Mouse (Mus musculus) left cerebral cortex, postnatal 25 days (tissue): ENCODE results near the gene Sgsm1. TPM values are rescaled to one million over a fixed set of nuclear protein-coding genes. Genes with fewer than 3 reads are reported as not detected.

Experiments
- DNase-seq, 2 experiments: peaks; one replicate each; pipeline ENCODE4 v3.0.0; 2022; ENCODE audit warnings: low spot score in 2 of 2, mixed read lengths in 1 of 2
- intact Hi-C: fragments of 180-260 bp; cut with DNase I; formaldehyde crosslinking; loops from one replicate; pipeline ENCODE4 v1.15.1; 2025
- total RNA-seq, 2 experiments: library from RNA; stranded (reverse); gene quantifications; 2 replicates each; pipeline ENCODE4 v1.2.3; 2021

The Sgsm1 gene
- total RNA-seq, 2 experiments from 2014 or later: 139 to 157 TPM

GRCm38 (mm10) chr5:113330202-113330601 is 19.6 kb upstream of the Sgsm1 start:
- intact Hi-C loops: no loop called here
- DNase-seq: no peak

GRCm38 (mm10) chr5:113329463-113329862 is 18.9 kb upstream of the Sgsm1 start:
- intact Hi-C loops: no loop called here

DNA sequence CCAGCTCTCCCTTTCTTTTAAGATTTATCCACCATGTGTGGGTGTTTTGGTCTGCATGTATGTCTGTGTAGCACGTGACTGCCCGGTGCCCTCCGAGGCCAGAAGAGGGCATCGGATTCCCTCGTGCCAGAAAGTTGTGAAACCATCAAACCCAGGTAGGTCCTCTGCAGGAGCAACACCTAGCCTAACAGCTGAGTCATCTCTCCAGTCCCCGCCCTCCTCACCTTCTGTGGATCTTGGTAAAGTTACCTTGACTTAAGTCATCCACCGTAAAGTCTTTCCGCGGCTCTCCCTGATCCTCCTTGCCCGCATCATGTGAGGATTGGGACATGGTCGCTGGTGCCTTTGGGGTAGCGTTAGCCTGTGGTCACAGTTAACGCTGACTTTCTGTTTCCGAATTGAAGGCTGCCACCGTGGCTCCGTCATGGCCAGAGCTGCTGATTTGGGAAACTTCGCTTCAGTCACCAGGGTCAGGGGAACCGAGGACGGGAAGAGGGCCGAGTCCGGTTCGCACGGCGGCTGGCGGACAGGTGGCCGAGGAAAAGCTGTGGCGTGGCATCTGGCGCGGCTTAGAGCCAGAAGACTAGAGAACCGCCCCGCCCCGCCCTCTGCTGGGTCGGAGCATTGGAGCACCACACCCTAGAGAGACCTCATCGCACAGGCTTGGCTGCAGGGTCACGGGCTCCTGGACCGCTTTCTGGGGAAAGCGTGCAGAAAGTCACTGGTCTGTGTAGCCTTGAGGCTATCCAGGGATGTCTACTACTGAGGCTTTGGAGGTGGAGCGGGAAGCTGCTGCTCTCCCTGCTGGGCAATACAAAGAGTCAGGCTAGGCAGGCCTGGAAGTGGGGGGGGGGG is 13.4 kb upstream of the Sgsm1 start:
- DNase-seq: no peak
- intact Hi-C loops: no loop called here

More at GRCm38 (mm10) chr5:113329463-113329862, 18.9 kb upstream of the Sgsm1 start:
- DNase-seq: no peak

GRCm38 (mm10) chr5:113313998-113314397 is 3.4 kb upstream of the Sgsm1 start:
- intact Hi-C loops: no loop called here
- DNase-seq: peak; percentile 91 to 92

DNA sequence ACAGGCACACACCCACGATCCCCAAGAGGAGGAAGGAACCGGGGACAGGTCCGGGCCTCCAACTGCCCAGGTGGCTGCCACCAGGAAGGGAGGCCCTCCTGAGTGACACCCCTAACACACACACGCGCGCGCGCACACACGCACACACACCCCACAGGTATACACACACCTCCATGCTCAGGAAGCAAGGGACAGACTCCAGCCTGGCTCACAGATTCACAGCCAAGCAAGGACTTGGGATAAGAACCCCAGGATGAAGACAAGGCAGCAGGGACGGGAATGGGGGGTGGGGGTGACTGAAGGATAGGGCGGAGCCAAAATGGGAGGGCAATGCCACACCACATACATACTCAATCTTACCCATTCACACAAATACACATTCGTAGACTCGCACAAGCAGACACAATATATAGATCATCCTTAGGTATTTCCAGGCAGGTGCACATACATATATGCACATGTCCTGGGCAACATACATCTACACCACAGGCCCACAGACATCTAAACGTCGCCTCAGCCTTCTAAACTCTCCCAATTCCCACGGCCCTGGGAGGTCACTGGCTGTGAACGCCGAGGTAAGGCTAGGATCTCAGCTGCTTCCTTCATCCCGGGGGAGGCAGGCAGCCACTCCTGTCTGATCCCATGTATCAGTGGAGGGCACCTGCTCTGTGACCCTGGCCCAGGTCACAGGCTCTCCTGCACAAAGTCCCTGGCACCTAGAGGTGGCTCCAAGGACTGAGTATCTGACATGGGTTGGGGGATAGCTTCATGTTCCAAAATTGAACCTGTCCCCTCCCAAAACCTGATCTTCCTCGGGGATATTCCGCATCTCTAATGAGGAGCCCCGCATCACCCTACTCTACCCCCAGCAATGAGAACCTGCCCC is 852 bp downstream of the Sgsm1 start:
- intact Hi-C loops: no loop called here
- DNase-seq: peak in 1 of 2 experiments; percentile 53

GRCm38 (mm10) chr5:113306750-113307477 is 3.7 kb downstream of the Sgsm1 start:
- peak; percentile 88 to 94 for DNase-seq

DNA sequence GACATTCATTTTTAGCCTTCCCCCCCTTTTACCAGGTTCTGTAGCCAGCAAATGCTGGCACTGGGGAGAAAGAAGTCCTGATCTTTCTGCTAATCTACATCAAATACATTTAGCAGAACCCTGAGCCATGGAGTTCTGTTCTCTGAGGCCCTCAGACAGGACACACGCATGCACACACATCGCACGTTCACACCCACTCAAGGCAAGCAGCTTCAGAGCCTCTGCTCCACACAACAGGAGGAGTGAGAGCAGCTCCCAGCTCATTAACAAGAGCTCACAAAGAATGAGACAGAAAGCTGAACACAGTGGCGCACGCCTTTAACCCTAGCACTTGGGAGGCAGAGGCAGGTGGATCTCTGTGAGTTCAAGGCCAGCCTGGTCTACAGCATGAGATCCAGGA is 6.1 kb downstream of the Sgsm1 start:
- intact Hi-C loops: no loop called here
- peak in 1 of 2 experiments; percentile 79 for DNase-seq

More at GRCm38 (mm10) chr5:113306750-113307477, 3.7 kb downstream of the Sgsm1 start:
- intact Hi-C loops: loop anchor here (2.0 kb wide), 1 partner anchor 20 kb away; no protein-coding TSS in a partner anchor

GRCm38 (mm10) chr5:113301841-113302240 is 8.7 kb downstream of the Sgsm1 start:
- intact Hi-C loops: no loop called here
- DNase-seq: no peak

- DNase-seq: peak; percentile 75 to 94
- intact Hi-C loops: loop anchor here (1.0 kb wide), 1 partner anchor 29 kb away; no protein-coding TSS in a partner anchor
Observed at GRCm38 (mm10) chr5:113300148-113300889, 10.3 kb downstream of the Sgsm1 start.

GRCm38 (mm10) chr5:113299433-113299832 is 11.2 kb downstream of the Sgsm1 start:
- DNase-seq: no peak
- intact Hi-C loops: no loop called here

GRCm38 (mm10) chr5:113298826-113299225 is 11.8 kb downstream of the Sgsm1 start:
- no peak for DNase-seq
- intact Hi-C loops: no loop called here

DNA sequence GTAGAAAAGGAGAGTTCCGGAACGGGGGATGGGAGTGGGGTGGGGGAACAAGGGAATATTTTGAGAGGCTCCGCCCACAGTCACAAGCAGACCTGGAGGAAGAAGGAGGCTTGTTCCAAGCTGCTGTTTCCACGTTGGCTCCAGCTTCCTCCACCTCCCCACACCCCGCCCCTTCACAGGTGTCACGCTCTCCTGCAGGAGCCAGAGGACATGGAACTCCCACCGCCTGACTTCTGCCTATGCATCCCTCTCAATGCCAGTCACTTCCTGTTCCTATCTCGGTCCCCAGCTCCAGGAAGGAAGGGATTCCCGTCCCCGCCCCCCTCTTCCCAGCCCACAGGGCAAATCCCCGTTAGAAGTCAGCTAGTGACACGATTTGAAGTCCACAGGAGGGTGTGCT is 12.5 kb downstream of the Sgsm1 start:
- intact Hi-C loops: no loop called here
- peak in 1 of 2 experiments; percentile 84 for DNase-seq

DNA sequence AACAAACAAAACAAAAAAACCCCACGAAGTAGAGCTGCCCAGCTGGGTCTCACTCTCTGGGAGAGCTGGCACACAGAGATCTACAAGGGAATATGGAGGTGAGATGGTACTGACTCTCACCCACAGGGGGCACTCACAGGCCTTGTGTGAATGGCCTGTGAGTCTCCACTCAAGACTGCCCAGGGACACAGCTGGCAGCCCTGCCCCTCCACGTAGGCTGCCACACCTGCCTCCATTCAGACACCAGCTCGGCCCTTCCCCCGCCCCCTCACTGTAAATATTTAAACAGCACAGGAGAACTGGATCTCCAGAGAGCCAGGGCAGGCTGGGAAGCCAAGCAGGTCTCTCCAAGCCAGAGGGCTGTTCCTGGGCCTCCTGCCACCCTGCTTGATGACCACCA is 14.8 kb downstream of the Sgsm1 start:
- intact Hi-C loops: no loop called here
- DNase-seq: peak in 1 of 2 experiments; percentile 37

GRCm38 (mm10) chr5:113294575-113294974 is 16.0 kb downstream of the Sgsm1 start:
- no peak for DNase-seq
- intact Hi-C loops: no loop called here

DNA sequence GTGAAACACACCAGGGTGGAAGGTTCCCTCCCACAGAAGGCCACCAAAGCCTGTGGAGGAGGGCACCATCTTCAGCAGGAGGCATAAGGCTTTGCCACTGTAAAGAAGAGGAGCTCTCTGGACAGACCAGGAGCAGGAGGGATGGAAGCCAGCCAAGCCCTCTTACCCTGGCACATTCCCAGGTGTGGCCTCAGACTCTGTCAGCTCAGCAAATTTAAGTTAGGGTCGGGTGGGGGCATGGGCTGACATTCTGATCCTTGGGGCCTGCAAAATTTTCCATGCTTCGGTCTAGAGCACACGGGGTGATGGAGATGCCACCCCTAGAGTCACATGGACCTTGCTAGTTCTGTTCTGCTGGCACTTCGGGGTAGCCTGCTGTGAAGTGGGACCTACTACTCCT is 17.1 kb downstream of the Sgsm1 start:
- intact Hi-C loops: no loop called here
- no peak for DNase-seq

DNA sequence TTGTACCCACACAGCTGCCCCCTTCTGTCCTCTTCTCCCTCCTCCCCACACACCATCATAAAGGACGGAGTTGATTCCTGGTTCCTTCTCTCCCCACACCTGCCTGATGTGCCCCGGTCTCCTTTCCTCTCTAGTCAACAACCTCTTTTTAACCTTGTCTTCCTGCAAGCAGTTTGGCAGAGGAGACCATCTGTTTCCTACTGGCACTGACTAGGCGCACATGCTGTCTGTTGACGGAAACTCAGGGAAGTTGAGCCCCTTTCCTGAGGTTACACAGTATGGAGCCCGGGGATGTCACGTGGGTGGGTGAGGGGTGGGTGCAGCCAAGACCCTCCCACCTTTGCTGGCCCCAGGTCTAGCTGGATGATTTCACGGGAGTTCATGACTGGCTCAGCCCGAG is 17.8 kb downstream of the Sgsm1 start:
- no peak for DNase-seq
- intact Hi-C loops: no loop called here

- no peak for DNase-seq
- intact Hi-C loops: no loop called here
Observed at GRCm38 (mm10) chr5:113292179-113292578, 18.4 kb downstream of the Sgsm1 start.

- intact Hi-C loops: no loop called here
- no peak for DNase-seq
Observed at GRCm38 (mm10) chr5:113291125-113291524, 19.5 kb downstream of the Sgsm1 start.

DNA sequence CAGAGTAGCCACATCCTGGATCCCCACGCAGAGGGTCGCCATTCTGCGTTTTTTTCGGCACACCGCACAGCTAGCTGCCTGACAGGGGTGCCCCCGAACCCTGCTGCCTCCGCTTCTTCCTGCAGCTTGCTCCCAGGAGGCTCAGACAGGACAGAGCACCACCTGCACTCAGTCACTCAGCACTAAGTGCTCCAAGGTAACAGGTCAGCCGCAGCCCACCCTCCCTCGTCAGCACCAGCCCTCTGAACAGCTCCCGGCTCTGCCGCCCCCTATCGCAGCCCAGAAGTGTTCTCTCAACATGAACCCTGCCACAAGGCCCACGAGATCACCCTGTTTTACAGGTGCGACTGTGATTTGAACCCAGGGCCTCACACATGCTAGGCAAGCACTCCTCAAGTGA is 20.4 kb downstream of the Sgsm1 start:
- intact Hi-C loops: no loop called here
- DNase-seq: no peak
